Mouse (Mus musculus) lung, postnatal 0 days (tissue): Measurements from ENCODE around the gene Cdip1. TPM values are rescaled to one million over a fixed set of nuclear protein-coding genes. Genes with fewer than 3 reads are reported as not detected.
A peak's percentile ranks its signal among the peaks of the same experiment; 100 is the strongest.

Source experiments
- ATAC-seq: fragments of 200-750 bp; cut with Nextera tagmentation; 2 replicates; pipeline ENCODE4 v1.8.0; 2017; ENCODE audit warnings: moderate library complexity
- DNase-seq: peaks from one replicate; pipeline ENCODE4 v3.0.0-alpha.2; 2016; ENCODE audit warnings: low spot score
- H3K27ac ChIP-seq: fragments of 300-500 bp; sonication (generic); 2 replicates; pipeline ENCODE4 v1.5.1; 2014; ENCODE audit warnings: antibody characterized with exemption, mild to moderate bottlenecking, low read length, mixed read lengths
- H3K27me3 ChIP-seq: fragments of 300-500 bp; sonication (generic); replicated peaks from 2 replicates; pipeline ENCODE4 v1.6.1; 2014; ENCODE audit warnings: low read length, mixed read lengths; ENCODE audit not compliant: insufficient read depth
- H3K36me3 ChIP-seq: fragments of 300-500 bp; sonication (generic); 2 replicates; pipeline ENCODE4 v1.6.1; 2014; ENCODE audit warnings: low read length, mixed read lengths; ENCODE audit not compliant: insufficient read depth
- H3K4me1 ChIP-seq: fragments of 300-500 bp; sonication (generic); 2 replicates; pipeline ENCODE4 v1.6.1; 2014; ENCODE audit warnings: antibody characterized with exemption, low read depth, low read length, mixed read lengths; ENCODE audit not compliant: insufficient read depth
- H3K4me2 ChIP-seq: fragments of 300-500 bp; sonication (generic); replicated peaks from 2 replicates; pipeline ENCODE4 v1.6.1; 2014; ENCODE audit warnings: low read depth, mild to moderate bottlenecking, low read length, moderate library complexity, mixed read lengths
- H3K4me3 ChIP-seq: fragments of 300-500 bp; sonication (generic); 2 replicates; pipeline ENCODE4 v1.5.1; 2014; ENCODE audit warnings: low read depth, low read length
- H3K9ac ChIP-seq: fragments of 300-500 bp; sonication (generic); replicated peaks from 2 replicates; pipeline ENCODE4 v1.6.1; 2014; ENCODE audit warnings: low read depth, mild to moderate bottlenecking
- H3K9me3 ChIP-seq: fragments of 300-500 bp; sonication (generic); 2 replicates; pipeline ENCODE4 v1.6.1; 2016; ENCODE audit warnings: low read length, mixed read lengths
- CTCF ChIP-seq: IDR thresholded peaks from 2 replicates; pipeline ENCODE4 v1.5.1; 2016; ENCODE audit warnings: antibody characterized with exemption, mild to moderate bottlenecking
- EP300 ChIP-seq: IDR thresholded peaks from 2 replicates; pipeline ENCODE4 v1.6.1; 2016; ENCODE audit warnings: antibody characterized with exemption, mild to moderate bottlenecking, control low read depth
- WGBS: fragments of 180-500 bp; shearing (Covaris S2); extraction: QIAGEN DNeasy Blood & Tissue Kit; methylation state at CpG from one replicate; pipeline ENCODE4 v1.1.7; 2014; 5-methylcytosine and 5-hydroxymethylcytosine counted together
- polyA plus RNA-seq: library from polyadenylated mRNA; unstranded; fragments of >200 nt; fragmentation: Nextera tagmentation; extraction: Ambion mirVana; gene quantifications from 2 replicates; pipeline ENCODE4 v1.2.1, GENCODE M21; 2015

Gene Cdip1
- polyA plus RNA-seq, 1 experiment from 2014 or later = 68.2 TPM

DNA sequence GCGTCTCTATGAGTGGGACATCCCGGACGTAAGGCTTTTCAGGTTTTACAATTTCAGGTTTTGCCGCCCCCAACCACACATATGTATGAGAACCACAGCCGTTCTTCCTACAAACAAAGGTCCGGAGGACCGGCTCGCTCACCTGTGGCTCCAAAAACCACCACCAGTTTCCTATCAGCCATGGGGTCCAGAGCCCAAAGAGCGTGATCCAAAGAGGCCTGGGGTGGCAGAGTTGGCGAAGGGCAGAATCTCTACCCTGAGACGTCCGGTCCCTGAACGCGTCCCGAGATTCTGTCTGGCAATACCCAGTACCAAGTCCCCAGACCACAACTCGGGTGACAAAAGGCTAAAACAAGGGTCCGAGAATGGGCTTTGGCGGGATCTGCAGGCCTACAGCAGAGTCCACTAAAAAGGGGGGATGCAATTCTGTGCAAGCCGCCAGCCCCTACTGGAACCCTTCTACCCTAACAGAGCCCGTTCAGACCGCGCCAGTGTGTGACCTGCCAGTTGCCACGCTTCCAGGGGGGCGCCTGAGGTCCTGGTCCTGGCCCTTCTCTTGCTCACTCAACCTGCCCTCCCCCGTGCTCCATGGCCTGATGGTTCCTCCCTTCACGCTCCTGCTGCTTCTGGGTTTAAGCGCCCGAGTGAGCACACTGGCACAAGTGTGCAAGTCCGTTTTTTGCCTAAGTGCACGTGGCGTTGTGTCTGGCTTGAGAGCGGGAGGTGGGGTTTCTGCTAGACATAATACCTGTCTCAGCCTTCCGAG lies 71.2 kb downstream of the Cdip1 start, which contains the start of gene Nmral1:
Nmral1 (minus strand) TSS at position 604 of the 766 bp plus-strand sequence.
- 16% methylated on average over 33 of the region's 33 CpGs for WGBS
- peak within 1 kb of the TSS; percentile 55 for H3K9ac ChIP-seq
- peak; percentile 76 for ATAC-seq
- H3K4me1 ChIP-seq = peaks cover 7% of the 10 kb centered on the region; the same call in 1 of the 2 replicates
- no peaks in the 10 kb centered on the region for H3K9me3 ChIP-seq
- H3K36me3 ChIP-seq = no peaks in the 10 kb centered on the region
- no peak within 1 kb of the TSS for H3K27ac ChIP-seq
- H3K27me3 ChIP-seq = no peaks in the 10 kb centered on the region
- TF ChIP-seq CTCF = no peak
- no peak for TF ChIP-seq EP300
- peak within 1 kb of the TSS; percentile 51 for H3K4me3 ChIP-seq
- DNase-seq = peak; percentile 79
- peak within 1 kb of the TSS; percentile 80 for H3K4me2 ChIP-seq

DNA sequence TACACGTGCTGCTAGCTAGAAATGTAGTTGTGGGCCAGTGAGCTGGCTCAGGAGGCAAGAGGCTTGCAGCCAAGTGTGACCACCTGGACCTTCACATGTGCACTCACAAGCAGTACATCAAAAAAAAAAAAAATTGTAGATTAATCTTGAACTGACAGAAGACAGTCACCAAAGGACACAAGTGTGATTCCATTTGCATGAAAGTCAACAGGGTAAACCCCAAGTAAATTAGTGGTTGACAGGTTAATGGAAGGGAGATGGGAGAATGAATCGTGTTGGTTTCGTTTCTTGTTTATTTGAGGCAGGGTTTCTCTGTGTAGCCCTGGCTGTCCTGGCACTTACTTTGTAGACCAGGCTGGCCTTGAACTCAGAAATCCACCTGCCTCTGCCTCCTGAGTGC lies 72.2 kb downstream of the Cdip1 start:
- DNase-seq = no peak
- H3K36me3 ChIP-seq = no peaks in the 10 kb centered on the region
- H3K4me3 ChIP-seq = no peak overlapping the region
- no peak for ATAC-seq
- no peak overlapping the region for H3K9ac ChIP-seq
- H3K4me2 ChIP-seq = peak overlapping the region; percentile 80; the same call in 1 of the 2 replicates
- no peak for TF ChIP-seq CTCF
- no peak for TF ChIP-seq EP300
- no peaks in the 10 kb centered on the region for H3K9me3 ChIP-seq
- H3K4me1 ChIP-seq = peaks cover 7% of the 10 kb centered on the region; the same call in 1 of the 2 replicates
- H3K27ac ChIP-seq = no peak overlapping the region
- no peaks in the 10 kb centered on the region for H3K27me3 ChIP-seq
- WGBS = 50% methylated on average over 3 of the region's 3 CpGs

DNA sequence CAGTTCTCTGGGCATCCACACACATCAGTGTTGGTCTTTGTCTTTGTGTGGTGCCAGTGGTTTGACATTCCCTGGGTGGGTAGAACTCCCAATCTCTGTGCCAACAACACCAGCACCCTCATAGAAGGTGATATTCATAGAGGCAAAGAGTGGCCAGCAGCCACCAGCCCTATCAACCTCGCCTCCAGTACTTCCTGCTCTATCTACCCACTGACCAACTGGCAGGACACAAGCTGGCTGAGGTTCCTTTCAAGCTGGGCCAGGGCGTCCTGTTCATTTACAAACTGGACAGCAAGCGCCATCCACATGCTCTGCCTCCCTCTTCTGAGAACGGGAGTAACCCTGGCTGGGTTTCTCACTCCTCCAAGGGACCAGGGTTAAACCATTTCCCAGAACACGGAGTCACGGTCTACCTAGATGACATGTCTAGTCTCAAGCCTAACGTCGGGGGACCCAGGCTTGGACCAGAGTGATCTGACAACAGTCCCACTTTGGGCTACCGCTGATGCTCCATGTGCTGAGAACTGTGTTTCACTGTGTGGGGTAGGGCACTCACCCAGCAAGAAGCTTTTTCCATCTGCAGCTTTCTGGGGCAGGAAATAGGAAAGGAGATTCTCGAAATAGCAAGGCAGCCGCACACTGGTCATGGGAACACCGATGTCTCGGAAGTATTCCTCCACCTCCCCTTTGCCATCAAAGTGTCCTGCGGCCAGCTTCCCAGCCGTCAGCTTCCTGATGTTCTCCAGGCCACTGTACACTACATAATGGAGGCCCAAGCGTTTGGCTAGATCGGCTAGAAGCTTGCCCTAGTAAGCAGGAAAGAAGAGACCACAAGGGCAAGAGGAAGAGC lies 76.0 kb downstream of the Cdip1 start:
- no peak overlapping the region for H3K4me2 ChIP-seq
- H3K27me3 ChIP-seq = no peaks in the 10 kb centered on the region
- ATAC-seq (no peak), DNase-seq (no peak)
- whole genome bisulfite sequencing = 86% methylated on average over 17 of the region's 17 CpGs
- TF ChIP-seq CTCF (no peak), EP300 (no peak)
- no peaks in the 10 kb centered on the region for H3K9me3 ChIP-seq
- H3K4me1 ChIP-seq = no peaks in the 10 kb centered on the region
- no peaks in the 10 kb centered on the region for H3K36me3 ChIP-seq
- no peak overlapping the region for H3K4me3 ChIP-seq
- no peak overlapping the region for H3K27ac ChIP-seq
- no peak overlapping the region for H3K9ac ChIP-seq

DNA sequence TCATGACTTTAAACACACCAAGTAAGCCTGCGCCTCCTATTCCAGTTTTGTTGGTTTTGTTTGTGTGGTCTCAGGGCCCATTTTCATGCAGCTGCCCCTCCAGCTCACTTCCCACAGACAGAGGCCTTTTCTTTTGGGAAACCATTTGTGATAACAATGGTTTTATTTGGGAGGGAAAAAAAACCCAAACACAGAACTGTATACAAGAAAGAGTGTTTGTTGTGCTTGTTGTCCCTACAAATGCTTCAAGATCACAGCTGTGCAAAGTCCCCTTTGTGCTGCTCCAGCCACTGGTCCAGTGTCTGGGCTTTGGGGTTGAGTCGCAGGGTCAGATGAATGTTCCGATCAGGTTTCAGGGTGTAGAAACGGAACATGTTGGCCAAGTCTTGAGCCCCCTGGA lies 78.9 kb downstream of the Cdip1 start:
- Histone ChIP-seq H3K27me3 (no peaks in the 10 kb centered on the region), H3K36me3 (no peaks in the 10 kb centered on the region), H3K4me3 (no peak overlapping the region), H3K9me3 (no peaks in the 10 kb centered on the region), H3K9ac (no peak overlapping the region), H3K4me2 (no peak overlapping the region), H3K4me1 (no peaks in the 10 kb centered on the region), H3K27ac (no peak overlapping the region)
- DNase-seq = no peak
- ATAC-seq = no peak
- TF ChIP-seq EP300 (no peak), CTCF (no peak)
- WGBS = 94% methylated on average over 4 of the region's 4 CpGs

DNA sequence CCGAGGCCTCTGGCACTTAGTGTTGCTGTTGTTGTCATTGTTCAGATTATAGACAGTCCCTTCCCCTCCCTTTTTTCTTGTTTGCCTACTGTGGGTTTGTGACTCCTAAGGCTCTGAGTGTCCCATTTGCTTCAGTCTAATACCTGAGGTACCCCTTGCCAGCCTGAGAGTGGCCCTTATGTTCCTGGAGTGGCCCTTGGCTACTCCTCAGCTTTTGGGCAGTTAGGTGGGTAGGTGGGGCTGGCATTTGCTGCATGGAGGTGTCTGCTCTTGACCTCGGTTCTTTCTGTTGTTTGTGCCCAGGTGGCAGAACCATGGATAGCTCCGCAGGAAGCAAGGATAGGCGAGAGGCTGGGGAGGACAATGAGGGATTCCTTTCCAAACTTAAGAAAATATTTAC lies 84.6 kb downstream of the Cdip1 start:
- Histone ChIP-seq H3K4me3 (no peak overlapping the region), H3K9me3 (no peaks in the 10 kb centered on the region), H3K27ac (no peak overlapping the region), H3K9ac (no peak overlapping the region), H3K36me3 (peaks cover 25% of the 10 kb centered on the region), H3K4me2 (no peak overlapping the region), H3K4me1 (no peaks in the 10 kb centered on the region), H3K27me3 (no peaks in the 10 kb centered on the region)
- WGBS = 40% methylated on average over 4 of the region's 4 CpGs
- peak; percentile 66 for DNase-seq
- no peak for TF ChIP-seq EP300
- TF ChIP-seq CTCF = no peak
- ATAC-seq = peak; percentile 91

DNA sequence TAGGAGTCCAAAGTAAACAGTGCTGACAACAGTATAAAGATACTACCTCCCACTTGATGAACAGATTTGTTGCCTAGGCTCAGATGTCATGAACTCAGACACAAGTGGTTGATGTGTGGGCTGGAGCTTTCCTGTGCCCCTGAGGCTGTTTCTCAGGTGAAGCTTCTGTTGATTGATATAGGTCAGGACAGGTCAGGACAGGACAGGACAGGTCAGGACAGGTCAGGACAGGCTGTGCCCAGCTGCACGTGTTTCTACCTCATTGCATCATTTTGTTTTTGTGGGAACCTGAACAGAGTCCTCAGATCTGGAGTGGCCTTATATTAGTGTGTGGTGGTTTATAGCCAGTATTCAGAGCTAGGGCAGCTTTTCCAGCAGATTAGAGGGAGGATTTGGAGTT lies 87.4 kb downstream of the Cdip1 start:
- 42% methylated on average over 1 of the region's 1 CpGs for WGBS
- H3K27ac ChIP-seq = no peak overlapping the region
- H3K4me2 ChIP-seq = no peak overlapping the region
- H3K36me3 ChIP-seq = peaks cover 39% of the 10 kb centered on the region
- H3K9ac ChIP-seq = no peak overlapping the region
- H3K4me3 ChIP-seq = no peak overlapping the region
- ATAC-seq (no peak), DNase-seq (no peak)
- no peaks in the 10 kb centered on the region for H3K27me3 ChIP-seq
- no peak for TF ChIP-seq CTCF
- H3K4me1 ChIP-seq = no peaks in the 10 kb centered on the region
- no peaks in the 10 kb centered on the region for H3K9me3 ChIP-seq
